Mouse (Mus musculus) neural tube, embryonic 15.5 days (tissue): ENCODE measurements around the gene Pcnx. TPM values are rescaled to one million over a fixed set of nuclear protein-coding genes. Genes with fewer than 3 reads are reported as not detected.

Experiments
- ATAC-seq: fragments of 200-750 bp; cut with Nextera tagmentation; 2 replicates; pipeline ENCODE4 v1.8.0; 2017; ENCODE audit warnings: mild to moderate bottlenecking, moderate TSS enrichment, moderate library complexity; ENCODE audit not compliant: low FRiP score
- H3K27ac ChIP-seq: fragments of 300-500 bp; sonication (generic); replicated peaks from 2 replicates; pipeline ENCODE4 v1.5.1; 2015; ENCODE audit warnings: mild to moderate bottlenecking, inconsistent platforms
- H3K27me3 ChIP-seq: fragments of 300-500 bp; sonication (generic); replicated peaks from 2 replicates; pipeline ENCODE4 v1.6.1; 2015; ENCODE audit warnings: inconsistent platforms
- H3K36me3 ChIP-seq: fragments of 300-500 bp; sonication (generic); 2 replicates; pipeline ENCODE4 v1.6.1; 2015; ENCODE audit warnings: inconsistent platforms
- H3K4me1 ChIP-seq: fragments of 300-500 bp; sonication (generic); 2 replicates; pipeline ENCODE4 v1.6.1; 2015; ENCODE audit warnings: inconsistent platforms
- H3K4me2 ChIP-seq: fragments of 300-500 bp; sonication (generic); 2 replicates; pipeline ENCODE4 v1.6.1; 2015; ENCODE audit warnings: inconsistent platforms, mild to moderate bottlenecking, moderate library complexity
- H3K4me3 ChIP-seq: fragments of 300-500 bp; sonication (generic); replicated peaks from 2 replicates; pipeline ENCODE4 v1.5.1; 2015; ENCODE audit warnings: mild to moderate bottlenecking, inconsistent platforms
- H3K9ac ChIP-seq: fragments of 300-500 bp; sonication (generic); replicated peaks from 2 replicates; pipeline ENCODE4 v1.6.1; 2015; ENCODE audit warnings: mild to moderate bottlenecking, inconsistent platforms
- H3K9me3 ChIP-seq: fragments of 300-500 bp; sonication (generic); replicated peaks from 2 replicates; pipeline ENCODE4 v1.6.1; 2016; ENCODE audit warnings: inconsistent platforms
- WGBS: fragments of 180-500 bp; shearing (Covaris S2); methylation state at CpG from one replicate; pipeline ENCODE4 v1.1.7; 2015; ENCODE audit warnings: mixed read lengths; 5-methylcytosine and 5-hydroxymethylcytosine counted together
- polyA plus RNA-seq: library from polyadenylated mRNA; unstranded; fragments of >200 nt; fragmentation: Nextera tagmentation; extraction: Ambion mirVana; gene quantifications from 2 replicates; pipeline ENCODE4 v1.2.1, GENCODE M21; 2015

Gene Pcnx
- polyA plus RNA-seq, 1 experiment from 2014 or later: 9.6 TPM

DNA sequence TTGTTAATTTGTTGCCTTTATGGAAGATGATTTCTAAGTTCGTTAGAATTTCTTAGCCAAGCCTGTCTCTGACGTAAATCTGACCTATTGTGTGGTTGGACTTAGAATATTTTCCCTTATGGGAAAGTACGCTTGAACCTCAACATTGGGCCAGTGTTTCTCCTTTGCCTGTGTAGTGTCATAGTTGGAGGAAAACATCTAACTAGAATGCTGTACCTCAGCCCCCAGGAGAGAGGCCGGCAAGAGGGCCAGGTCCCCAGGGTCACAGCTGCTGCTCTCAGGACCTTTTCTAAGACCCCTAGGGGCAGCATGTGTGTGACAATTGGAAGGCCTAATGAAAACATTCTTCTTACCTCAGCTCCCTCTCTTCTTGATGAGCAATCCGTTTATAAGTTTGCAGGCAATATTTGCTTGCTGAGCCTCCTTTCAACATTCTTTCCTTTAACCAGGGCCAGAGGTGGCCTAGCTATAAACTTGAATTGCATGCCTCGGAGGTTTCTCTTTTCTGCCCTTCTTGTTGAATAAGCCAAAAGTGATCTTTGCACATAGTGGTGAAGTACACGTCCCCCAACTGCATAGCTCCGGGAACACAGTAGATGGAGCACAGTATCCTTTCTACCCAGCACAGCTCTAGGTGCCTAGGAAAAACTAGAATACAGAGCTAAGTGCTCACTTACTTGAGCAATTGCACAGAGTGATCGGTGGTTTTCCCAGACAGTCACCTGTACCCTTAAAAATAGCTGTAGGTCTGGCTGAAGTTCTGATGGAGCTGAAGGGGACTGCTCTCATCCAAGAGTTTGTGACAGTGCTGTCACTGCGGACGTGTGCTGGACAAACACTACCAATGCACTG lies 23.7 kb downstream of the Pcnx start:
- Histone ChIP-seq H3K4me1 (peaks cover 10% of the 10 kb centered on the region), H3K4me2 (no peak overlapping the region), H3K4me3 (no peak overlapping the region), H3K9ac (no peak overlapping the region), H3K27ac (no peak overlapping the region), H3K9me3 (no peaks in the 10 kb centered on the region), H3K27me3 (no peaks in the 10 kb centered on the region), H3K36me3 (no peaks in the 10 kb centered on the region)
- WGBS: 63% methylated on average over 11 of the region's 11 CpGs
- no peak for ATAC-seq

DNA sequence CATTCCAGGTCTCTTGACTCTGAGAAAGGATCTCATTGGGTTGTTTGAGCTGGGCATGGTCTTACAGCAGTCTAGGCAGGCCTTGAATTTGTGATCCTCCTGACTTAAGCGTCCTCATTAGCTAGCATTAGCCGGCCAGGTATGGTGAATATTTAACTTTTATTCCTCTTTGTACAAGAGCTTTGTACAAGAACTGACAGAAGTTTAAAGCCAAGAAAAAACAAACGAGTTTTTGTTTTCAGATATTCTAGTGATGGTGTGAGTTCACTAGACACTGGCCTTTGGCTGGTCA lies 24.2 kb downstream of the Pcnx start:
- H3K9me3 ChIP-seq: no peaks in the 10 kb centered on the region
- peaks cover 10% of the 10 kb centered on the region for H3K4me1 ChIP-seq
- no peaks in the 10 kb centered on the region for H3K36me3 ChIP-seq
- H3K27ac ChIP-seq: no peak overlapping the region
- no peak overlapping the region for H3K9ac ChIP-seq
- H3K27me3 ChIP-seq: no peaks in the 10 kb centered on the region
- no peak for ATAC-seq
- H3K4me3 ChIP-seq: no peak overlapping the region
- no peak overlapping the region for H3K4me2 ChIP-seq
- WGBS: 77% methylated on average over 3 of the region's 3 CpGs

DNA sequence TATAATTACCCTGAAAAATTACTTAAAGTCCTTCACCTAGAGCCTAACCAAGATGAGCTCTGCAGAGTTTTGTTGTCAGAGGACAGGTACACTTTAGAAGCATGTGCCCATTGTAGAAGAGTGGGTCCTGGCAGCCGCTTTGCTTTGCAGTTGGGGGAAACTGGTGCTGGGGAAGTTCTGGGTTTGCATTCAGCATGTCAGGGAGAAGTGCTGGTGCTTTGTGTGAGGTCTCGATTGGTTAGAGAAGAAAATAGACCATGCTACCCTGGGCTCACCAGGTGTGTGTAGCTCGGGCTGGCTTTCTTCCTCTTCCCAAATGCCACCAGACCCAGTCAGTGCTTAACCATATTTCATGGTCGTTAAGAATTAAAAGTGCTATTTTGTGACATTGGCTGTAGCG lies 25.2 kb downstream of the Pcnx start:
- no peak overlapping the region for H3K9ac ChIP-seq
- H3K27me3 ChIP-seq: no peaks in the 10 kb centered on the region
- H3K9me3 ChIP-seq: no peaks in the 10 kb centered on the region
- WGBS: 61% methylated on average over 5 of the region's 5 CpGs
- H3K36me3 ChIP-seq: no peaks in the 10 kb centered on the region
- H3K4me1 ChIP-seq: peaks cover 10% of the 10 kb centered on the region
- no peak overlapping the region for H3K4me2 ChIP-seq
- H3K4me3 ChIP-seq: no peak overlapping the region
- no peak for ATAC-seq
- H3K27ac ChIP-seq: no peak overlapping the region

DNA sequence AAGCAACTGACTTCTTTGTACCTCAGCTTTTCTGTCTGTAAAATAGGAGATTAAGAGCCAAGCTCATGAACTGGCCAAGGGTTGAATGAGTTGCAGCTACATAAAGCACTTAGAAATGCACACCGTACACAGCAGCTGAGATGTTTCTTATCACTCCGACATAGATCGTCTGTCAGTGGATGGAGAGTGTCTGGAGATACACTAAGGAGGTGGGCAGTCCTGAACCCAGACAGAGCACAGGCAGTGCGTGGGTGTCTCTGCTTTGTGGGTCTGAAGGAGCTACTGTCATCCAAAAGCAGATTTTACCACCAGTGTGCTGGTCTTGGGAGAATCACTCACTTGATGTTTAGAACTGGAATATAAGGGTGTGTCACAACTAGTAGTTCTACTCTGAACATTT lies 26.2 kb downstream of the Pcnx start:
- Histone ChIP-seq H3K4me1 (peaks cover 10% of the 10 kb centered on the region), H3K36me3 (no peaks in the 10 kb centered on the region), H3K9me3 (no peaks in the 10 kb centered on the region), H3K9ac (no peak overlapping the region), H3K27me3 (no peaks in the 10 kb centered on the region), H3K4me2 (no peak overlapping the region), H3K27ac (no peak overlapping the region), H3K4me3 (no peak overlapping the region)
- ATAC-seq: no peak
- WGBS: 84% methylated on average over 4 of the region's 4 CpGs

DNA sequence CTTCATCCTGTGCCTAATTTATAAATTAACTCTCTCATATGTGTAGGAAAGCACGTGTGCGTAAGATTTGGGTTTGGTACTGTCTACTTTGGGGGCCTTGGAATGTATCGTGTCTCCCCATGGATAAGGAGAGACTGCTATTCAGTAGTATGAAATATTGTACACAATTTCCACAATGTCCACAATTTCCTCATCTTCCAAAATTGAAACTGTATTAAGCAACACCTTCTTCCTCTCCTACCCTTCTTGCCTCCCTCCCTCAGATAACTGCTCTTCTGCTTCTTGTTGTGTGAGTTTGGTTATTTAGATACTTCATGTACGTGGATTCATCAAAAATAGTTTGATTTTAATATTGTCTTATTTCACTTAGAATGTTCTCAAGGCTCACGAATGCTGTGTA lies 29.1 kb downstream of the Pcnx start:
- 96% methylated on average over 5 of the region's 5 CpGs for WGBS
- no peak overlapping the region for H3K4me3 ChIP-seq
- no peak overlapping the region for H3K27ac ChIP-seq
- no peaks in the 10 kb centered on the region for H3K36me3 ChIP-seq
- no peak overlapping the region for H3K4me2 ChIP-seq
- H3K4me1 ChIP-seq: peaks cover 8% of the 10 kb centered on the region; the same call in 1 of the 2 replicates
- H3K9me3 ChIP-seq: no peaks in the 10 kb centered on the region
- no peak overlapping the region for H3K9ac ChIP-seq
- ATAC-seq: no peak
- no peaks in the 10 kb centered on the region for H3K27me3 ChIP-seq

DNA sequence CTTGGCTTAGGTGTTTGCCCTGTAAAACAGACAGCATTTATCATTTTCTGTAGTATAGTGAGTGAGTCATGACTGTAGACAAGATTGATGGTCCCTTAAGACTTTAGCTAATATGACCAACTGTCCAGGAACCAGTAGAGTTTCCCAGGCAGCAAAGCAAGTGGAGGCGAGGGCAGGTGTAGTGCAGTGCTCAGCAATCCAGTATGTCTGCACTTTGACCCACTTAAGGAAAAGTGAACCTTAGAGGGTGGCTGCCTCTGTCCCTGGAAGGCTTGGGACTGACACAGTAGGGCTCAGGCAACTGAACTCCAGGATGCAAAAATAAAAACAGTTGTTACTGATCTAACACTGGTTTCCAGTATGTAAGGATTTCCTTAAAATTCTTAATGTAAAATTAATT lies 32.1 kb downstream of the Pcnx start:
- Histone ChIP-seq H3K4me2 (no peak overlapping the region), H3K27me3 (no peaks in the 10 kb centered on the region), H3K27ac (no peak overlapping the region), H3K4me3 (no peak overlapping the region), H3K9ac (no peak overlapping the region), H3K4me1 (peaks cover 7% of the 10 kb centered on the region; the same call in 1 of the 2 replicates), H3K36me3 (no peaks in the 10 kb centered on the region), H3K9me3 (no peaks in the 10 kb centered on the region)
- 88% methylated on average over 1 of the region's 1 CpGs for WGBS
- no peak for ATAC-seq

DNA sequence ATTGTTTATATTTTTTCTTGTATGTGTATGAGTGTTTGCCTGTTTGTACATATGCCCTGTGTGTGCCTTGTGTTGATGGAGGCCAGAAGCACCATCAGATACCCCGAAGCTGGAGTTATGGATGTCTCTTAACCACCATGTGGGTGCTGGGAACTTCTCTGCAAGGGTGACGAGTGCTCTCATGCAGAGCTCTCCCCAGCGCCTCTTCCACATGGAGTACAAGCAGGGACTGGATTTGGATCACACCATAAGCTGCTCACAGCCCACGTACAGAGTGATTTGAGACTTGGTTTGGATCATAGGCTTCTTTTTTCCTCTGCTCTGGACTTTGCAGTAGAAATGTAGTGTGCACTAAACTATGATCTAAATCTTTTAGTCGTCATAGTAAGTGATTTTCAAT lies 34.5 kb downstream of the Pcnx start:
- Histone ChIP-seq H3K27ac (no peak overlapping the region), H3K9ac (no peak overlapping the region), H3K4me1 (peaks cover 7% of the 10 kb centered on the region; the same call in 1 of the 2 replicates), H3K4me2 (no peak overlapping the region), H3K4me3 (no peak overlapping the region), H3K36me3 (no peaks in the 10 kb centered on the region), H3K9me3 (no peaks in the 10 kb centered on the region), H3K27me3 (no peaks in the 10 kb centered on the region)
- ATAC-seq: no peak
- WGBS: 92% methylated on average over 5 of the region's 5 CpGs

DNA sequence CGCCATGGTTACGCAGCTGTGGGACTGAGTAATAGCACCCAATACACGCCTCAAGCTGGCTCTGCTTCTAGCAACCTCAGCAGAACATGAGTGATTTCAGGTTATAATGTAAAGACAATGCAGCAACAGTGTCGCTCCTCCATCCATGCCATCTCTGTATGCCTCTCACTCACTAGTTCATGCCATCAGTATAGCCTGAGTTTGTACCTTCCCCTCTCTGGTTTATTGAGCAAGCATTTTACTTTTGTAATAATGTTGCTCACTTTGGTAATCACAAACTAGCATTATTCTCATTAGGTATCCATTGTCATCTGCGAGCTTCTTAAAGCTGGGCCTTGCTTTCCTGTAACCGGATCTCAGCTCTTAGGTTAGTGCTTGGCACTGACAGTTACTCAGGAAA lies 36.2 kb downstream of the Pcnx start:
- WGBS: 80% methylated on average over 6 of the region's 6 CpGs
- no peak for ATAC-seq

DNA sequence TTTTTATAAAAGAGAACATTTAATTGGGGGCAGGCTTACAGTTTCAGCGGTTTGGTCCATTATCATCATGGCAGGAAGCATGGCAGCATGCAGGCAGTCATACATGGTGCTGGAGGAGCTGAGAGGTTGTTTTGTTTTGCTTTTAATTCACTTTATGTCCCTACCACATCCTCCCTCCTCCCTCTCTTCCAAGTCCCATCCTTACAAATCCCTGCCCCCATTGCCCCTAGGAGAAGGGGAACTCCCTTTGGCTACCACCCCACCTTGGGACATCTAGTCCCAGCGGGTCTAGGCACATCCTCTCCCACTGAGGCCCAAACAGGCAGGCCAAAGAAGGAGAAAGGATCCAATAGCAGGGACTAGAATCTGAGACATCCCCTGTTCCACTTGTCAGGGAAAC lies 44.6 kb downstream of the Pcnx start:
- Histone ChIP-seq H3K9me3 (no peaks in the 10 kb centered on the region), H3K4me1 (peaks cover 10% of the 10 kb centered on the region; the same call in 1 of the 2 replicates), H3K36me3 (peaks cover 7% of the 10 kb centered on the region), H3K27me3 (no peaks in the 10 kb centered on the region), H3K4me3 (no peak overlapping the region), H3K9ac (no peak overlapping the region), H3K4me2 (no peak overlapping the region), H3K27ac (no peak overlapping the region)
- 86% methylated on average over 2 of the region's 2 CpGs for WGBS
- ATAC-seq: no peak

More for the DNA sequence above, 36.2 kb downstream of the Pcnx start:
- Histone ChIP-seq H3K36me3 (no peaks in the 10 kb centered on the region), H3K4me1 (peaks cover 7% of the 10 kb centered on the region; the same call in 1 of the 2 replicates), H3K4me3 (no peak overlapping the region), H3K9me3 (no peaks in the 10 kb centered on the region), H3K27ac (no peak overlapping the region), H3K9ac (no peak overlapping the region), H3K4me2 (no peak overlapping the region), H3K27me3 (no peaks in the 10 kb centered on the region)

DNA sequence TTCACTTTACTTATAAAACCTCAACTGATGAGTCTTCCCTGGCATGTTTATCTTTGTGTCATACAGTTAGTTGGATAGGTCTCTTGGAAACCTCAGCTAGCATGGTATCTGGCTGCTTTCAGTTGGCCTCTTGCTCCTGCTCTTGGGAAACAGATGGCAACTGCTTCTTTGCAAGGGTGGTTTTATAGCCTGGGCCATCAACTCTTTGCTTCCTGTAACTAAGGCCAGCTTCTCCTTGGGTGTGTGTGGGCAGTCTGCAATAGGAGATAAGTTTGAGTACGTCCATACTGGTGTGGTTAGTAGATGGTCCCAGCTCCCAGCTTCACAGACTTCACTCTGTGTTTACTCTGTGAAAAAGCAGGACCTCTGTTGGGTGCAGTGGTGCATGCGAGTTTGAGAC lies 46.0 kb downstream of the Pcnx start:
- H3K4me1 ChIP-seq: peaks cover 10% of the 10 kb centered on the region; the same call in 1 of the 2 replicates
- no peak overlapping the region for H3K4me3 ChIP-seq
- WGBS: 93% methylated on average over 2 of the region's 2 CpGs
- H3K4me2 ChIP-seq: no peak overlapping the region
- peaks cover 7% of the 10 kb centered on the region for H3K36me3 ChIP-seq
- ATAC-seq: no peak
- no peaks in the 10 kb centered on the region for H3K9me3 ChIP-seq
- no peak overlapping the region for H3K27ac ChIP-seq
- no peak overlapping the region for H3K9ac ChIP-seq
- no peaks in the 10 kb centered on the region for H3K27me3 ChIP-seq

DNA sequence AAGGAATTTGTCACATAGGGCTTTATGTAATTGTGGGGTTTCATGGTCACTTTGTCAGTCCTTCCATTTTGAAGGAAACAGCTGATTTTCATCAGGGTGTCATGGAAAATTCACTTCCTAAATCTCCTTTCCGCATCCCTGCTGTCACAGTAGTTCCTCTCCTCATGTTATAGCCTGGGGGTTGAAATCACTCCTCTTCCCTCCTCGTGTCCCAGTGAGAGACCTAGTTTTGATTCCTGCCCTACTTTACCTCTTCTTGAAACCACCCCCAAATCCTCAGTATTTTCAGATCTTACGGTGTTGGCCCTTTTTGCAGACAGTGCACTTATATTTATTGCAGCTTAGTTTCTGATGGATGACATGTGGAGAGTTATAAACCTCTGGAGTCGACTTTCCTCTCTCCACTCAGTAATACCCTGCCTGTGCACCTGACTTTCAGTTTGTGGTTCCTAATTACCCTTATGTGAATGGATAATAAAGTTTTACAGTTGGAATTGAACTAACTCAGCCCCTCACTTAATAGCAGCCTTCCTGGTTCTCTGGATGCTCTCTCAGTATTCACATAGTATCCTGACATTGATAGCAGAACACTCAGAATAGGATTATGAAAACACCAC lies 48.0 kb downstream of the Pcnx start:
- WGBS: 35% methylated on average over 4 of the region's 4 CpGs
- Histone ChIP-seq H3K27ac (no peak overlapping the region), H3K27me3 (no peaks in the 10 kb centered on the region), H3K4me2 (no peak overlapping the region), H3K36me3 (peaks cover 7% of the 10 kb centered on the region), H3K9ac (no peak overlapping the region), H3K4me1 (0 out of 2 replicates have a peak, but pooled peaks cover 10% of the 10 kb centered on the region), H3K9me3 (no peaks in the 10 kb centered on the region), H3K4me3 (no peak overlapping the region)
- ATAC-seq: no peak

DNA sequence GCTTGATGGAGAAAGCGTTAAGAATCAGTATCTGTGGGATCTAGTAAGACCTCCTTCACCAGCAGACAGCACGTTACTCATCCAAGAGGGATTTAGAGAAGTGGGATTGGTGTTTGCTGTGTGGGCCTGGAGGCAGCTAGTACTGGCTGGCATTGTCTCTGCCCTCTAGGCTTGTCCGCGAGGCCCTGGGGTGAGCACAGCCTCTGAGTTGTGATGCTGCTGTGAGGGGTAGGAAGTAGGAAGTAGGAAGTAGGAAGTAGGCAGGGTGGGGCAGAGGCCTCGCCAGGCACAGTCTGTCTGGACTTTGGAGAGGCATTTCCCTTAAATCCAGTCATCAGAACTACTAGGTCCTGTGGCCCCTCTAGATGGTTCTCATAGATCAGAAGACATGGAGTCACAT lies 50.6 kb downstream of the Pcnx start:
- Histone ChIP-seq H3K4me3 (no peak overlapping the region), H3K27ac (no peak overlapping the region), H3K36me3 (peaks cover 14% of the 10 kb centered on the region), H3K27me3 (no peaks in the 10 kb centered on the region), H3K4me1 (0 out of 2 replicates have a peak, but pooled peaks cover 10% of the 10 kb centered on the region), H3K9ac (no peak overlapping the region), H3K4me2 (no peak overlapping the region), H3K9me3 (no peaks in the 10 kb centered on the region)
- ATAC-seq: no peak
- WGBS: 84% methylated on average over 5 of the region's 5 CpGs
